Mouse (Mus musculus): ENCODE measurements around the gene Nrm. TPM values are rescaled to one million over a fixed set of nuclear protein-coding genes. Genes with fewer than 3 reads are reported as not detected.

Gene Nrm
- total RNA-seq, 2 experiments from 2014 or later, result 2.3 to 2.4 TPM

DNA sequence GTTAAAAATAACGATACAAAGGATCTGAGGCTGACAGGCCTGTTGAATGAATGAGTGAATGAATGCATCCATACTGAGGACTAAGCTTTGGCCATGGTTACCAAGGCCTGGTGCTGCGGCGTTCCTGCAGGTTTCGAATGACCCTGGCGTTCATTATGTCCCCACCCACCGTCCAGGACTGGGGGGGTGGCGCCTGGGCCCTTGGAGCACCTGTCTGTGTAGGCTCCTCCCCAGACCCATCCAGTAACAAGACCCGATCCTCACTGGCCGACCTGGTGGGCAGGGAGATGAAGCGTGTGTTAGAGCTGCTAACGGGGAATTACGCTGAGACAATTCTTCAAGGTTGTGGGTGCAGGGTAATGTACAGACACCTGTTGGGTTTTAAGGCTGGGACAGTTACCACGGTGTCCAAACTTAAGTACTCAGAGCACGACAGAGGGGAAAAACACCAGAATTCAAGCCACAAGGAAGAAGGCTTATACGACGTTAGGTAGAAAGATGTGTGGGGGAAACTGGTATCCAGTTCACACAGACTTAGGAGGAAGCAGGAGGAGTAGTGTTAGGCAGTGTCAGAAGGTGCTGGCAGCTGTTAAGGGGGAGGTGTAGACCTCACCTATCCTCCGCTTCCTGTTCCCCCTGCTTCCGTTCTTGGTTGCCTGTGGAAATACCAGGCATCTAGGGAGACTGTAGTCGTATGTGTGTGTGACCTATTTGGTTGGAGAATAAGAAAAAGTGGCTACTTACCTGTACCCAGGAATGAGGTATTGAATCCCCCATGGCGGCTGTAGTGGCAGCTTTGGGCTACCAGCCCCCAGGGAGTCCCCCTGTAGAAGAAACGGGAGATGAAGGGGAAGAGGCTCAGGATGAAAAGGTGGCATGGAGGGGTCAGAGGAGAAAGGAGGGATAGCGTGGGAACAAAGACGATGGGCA lies 36.8 kb downstream of the Nrm start:
- intact Hi-C loops (cut with DNase I), result loop anchor here (2.0 kb wide), 1 partner anchor 17 kb away; no protein-coding TSS in a partner anchor
- DNase-seq, result no peak

- DNase-seq, result no peak
- intact Hi-C loops (cut with DNase I), result no loop called here
These were observed 39.5 kb downstream of the Nrm start for GRCm38 (mm10) chr17:35900636-35901035.

GRCm38 (mm10) chr17:35903343-35903991 lies 42.3 kb downstream of the Nrm start:
- intact Hi-C loops (cut with DNase I), result no loop called here
- DNase-seq, result peak; percentile 39 to 50

DNA sequence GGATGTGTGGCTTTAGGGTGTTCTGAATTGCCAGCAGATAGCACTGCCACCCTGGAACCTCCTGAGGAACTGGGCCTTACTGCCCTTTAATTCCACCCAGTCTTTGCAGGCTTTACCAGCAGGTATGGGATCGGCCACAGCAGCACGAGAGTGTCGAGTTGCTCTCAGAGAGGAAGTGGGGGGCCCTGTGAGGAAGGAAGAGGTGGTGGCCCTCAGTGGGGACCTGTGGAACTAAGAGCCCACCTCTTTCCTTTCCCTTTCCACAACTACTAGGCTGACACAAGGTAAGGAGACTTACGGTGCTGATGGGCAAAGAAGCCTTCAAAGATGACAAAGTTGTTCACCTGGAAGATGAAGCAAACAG lies 42.9 kb downstream of the Nrm start:
- intact Hi-C loops (cut with DNase I), result no loop called here
- DNase-seq, result no peak

DNA sequence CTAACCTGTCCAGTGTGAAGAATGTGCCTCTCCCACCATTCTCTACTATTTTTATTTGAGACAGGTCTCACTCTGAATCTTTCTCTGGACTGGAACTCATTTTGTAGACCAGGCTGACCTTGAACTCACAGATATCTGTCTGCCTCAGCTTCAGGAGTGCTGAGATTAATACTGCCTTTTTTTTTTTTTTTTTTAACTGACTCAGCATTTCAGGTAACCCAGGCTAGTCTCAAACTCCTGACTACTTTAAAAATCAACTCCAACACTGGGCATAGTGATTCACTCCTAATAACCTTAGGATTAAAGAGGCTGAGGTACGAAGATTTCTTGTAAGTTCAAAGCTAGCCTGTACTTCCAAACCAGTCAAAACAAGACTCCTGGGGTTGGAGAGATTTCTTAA lies 44.5 kb downstream of the Nrm start:
- intact Hi-C loops (cut with DNase I), result no loop called here
- no peak for DNase-seq

DNA sequence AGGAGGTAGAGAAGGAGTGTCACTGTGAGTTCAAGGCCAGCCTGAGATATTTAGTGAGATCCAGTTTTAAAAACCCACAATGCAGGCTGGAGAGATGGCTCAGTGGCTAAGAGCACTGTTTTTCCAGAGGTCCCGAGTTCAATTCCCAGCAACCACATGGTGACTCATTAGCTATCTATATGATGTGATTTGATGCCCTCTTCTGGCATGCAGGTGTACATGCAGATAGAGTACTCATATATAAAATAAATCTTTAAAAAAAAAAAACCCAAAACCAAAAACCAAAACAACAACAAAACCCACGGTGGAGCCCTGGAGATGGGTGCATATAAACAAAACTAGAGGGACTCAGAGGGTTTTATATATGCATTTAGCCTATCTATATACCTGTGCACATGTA lies 46.5 kb downstream of the Nrm start:
- DNase-seq, result no peak
- intact Hi-C loops (cut with DNase I), result loop anchor here (2.0 kb wide), 1 partner anchor 27 kb away; no protein-coding TSS in a partner anchor

- intact Hi-C loops (cut with DNase I), result loop anchor here (2.0 kb wide), 1 partner anchor 29 kb away; no protein-coding TSS in a partner anchor
These were observed 48.2 kb downstream of the Nrm start for GRCm38 (mm10) chr17:35909186-35909918.

DNA sequence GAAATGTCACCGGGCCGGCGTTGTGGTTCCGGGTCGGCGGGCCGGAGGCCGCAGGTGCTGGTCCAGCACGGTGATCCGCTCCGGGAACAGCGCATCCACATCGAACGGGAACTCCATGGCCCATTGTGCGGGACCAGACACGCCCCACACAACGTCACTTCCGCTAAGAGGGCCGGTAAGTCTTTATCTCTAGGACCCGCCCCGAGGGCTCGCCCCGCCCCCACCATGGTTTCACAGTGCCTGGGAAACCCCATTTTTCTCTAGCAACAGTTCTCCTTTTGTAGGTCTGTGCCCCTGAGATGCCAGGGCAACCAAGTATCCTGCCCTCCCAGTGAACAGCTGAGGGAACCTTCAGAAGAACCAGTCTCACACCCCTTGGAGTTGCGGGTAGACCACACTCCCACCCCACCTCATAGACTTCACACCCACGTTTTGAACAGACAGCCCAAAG lies 48.8 kb downstream of the Nrm start, which contains the start of gene Atat1:
Gene Atat1, minus strand, starts transcription at position 157 of the 451 bp plus-strand sequence.
- peak; percentile 90 to 96 for DNase-seq
- intact Hi-C loops (cut with DNase I), result loop anchor here (2.0 kb wide), 1 partner anchor 29 kb away; no protein-coding TSS in a partner anchor

More at GRCm38 (mm10) chr17:35909186-35909918, 48.2 kb downstream of the Nrm start:
- no peak for DNase-seq

- DNase-seq, result no peak
- intact Hi-C loops (cut with DNase I), result loop anchor here (2.0 kb wide), 1 partner anchor 16 kb away; no protein-coding TSS in a partner anchor
These were observed 53.9 kb downstream of the Nrm start for GRCm38 (mm10) chr17:35914975-35915374.

Small RNAs within 50 kb of the gene (microRNA-seq; reads per million reads assigned to microRNA genes)
- 0 to 2.0 reads per million in 2 experiments for gene Gm28033 (ENCODE audit: borderline number of aligned reads in 2 of 2)

Other genes with a start within 250 kb of the Nrm start
- not detected for gene Gm9573, start 234.7 kb upstream of the Nrm start, total RNA-seq (2021)
- gene Mucl3, start 217.6 kb upstream of the Nrm start, total RNA-seq (2021), result not detected
- gene Vars2, start 193.7 kb upstream of the Nrm start, total RNA-seq (2021), result 10 to 100 TPM; 31.9 to 33.0 TPM
- 10 to 100 TPM; 16.9 to 17.4 TPM for gene Gtf2h4, start 187.6 kb upstream of the Nrm start, total RNA-seq (2021)
- gene Ddr1, start 156.7 kb upstream of the Nrm start, total RNA-seq (2021), result 10 to 100 TPM; 29.3 to 37.4 TPM
- gene Ier3, start 39.6 kb upstream of the Nrm start, total RNA-seq (2021), result 10 to 100 TPM; 26.8 to 43.0 TPM
- 100 to 1,000 TPM; 154 to 159 TPM for gene Flot1, start 38.1 kb upstream of the Nrm start, total RNA-seq (2021)
- 10 to 100 TPM; 87.6 to 91.6 TPM for gene Tubb5, start 23.0 kb upstream of the Nrm start, total RNA-seq (2021)
- 10 to 100 TPM; 12.2 to 14.2 TPM for gene Mdc1, start 19.8 kb upstream of the Nrm start, total RNA-seq (2021)
- gene Ppp1r18, start 4.3 kb downstream of the Nrm start, total RNA-seq (2021), result 10 to 100 TPM; 15.6 to 17.0 TPM
- gene Dhx16, start 18.5 kb downstream of the Nrm start, total RNA-seq (2021), result 10 to 100 TPM; 19.2 to 22.2 TPM
- gene 2310061I04Rik, start 36.1 kb downstream of the Nrm start, total RNA-seq (2021), result 100 to 1,000 TPM; 109 to 112 TPM
- gene Atat1, start 48.8 kb downstream of the Nrm start, total RNA-seq (2021), result 1 to 10 TPM; 6.6 to 6.8 TPM
- gene Mrps18b, start 55.1 kb downstream of the Nrm start, total RNA-seq (2021), result 10 to 100 TPM; 51.6 to 53.4 TPM
- gene Ppp1r10, start 55.1 kb downstream of the Nrm start, total RNA-seq (2021), result 10 to 100 TPM; 22.6 to 44.3 TPM
- 10 to 100 TPM; 69.8 to 73.4 TPM for gene Abcf1, start 108.4 kb downstream of the Nrm start, total RNA-seq (2021)
- 10 to 100 TPM; 28.6 to 32.7 TPM for gene Gnl1, start 118.5 kb downstream of the Nrm start, total RNA-seq (2021)
- gene Prr3, start 118.9 kb downstream of the Nrm start, total RNA-seq (2021), result 1 to 10 TPM; 3.9 to 6.3 TPM
- gene H2-T24, start 159.2 kb downstream of the Nrm start, total RNA-seq (2021), result 10 to 100 TPM in 1 of 2 experiments, 1 to 10 TPM in 1; 6.5 to 14.0 TPM
- gene H2-T23, start 171.5 kb downstream of the Nrm start, total RNA-seq (2021), result 10 to 100 TPM; 23.7 to 38.9 TPM
- 1 to 10 TPM; 9.5 to 10.0 TPM for gene H2-T22, start 181.4 kb downstream of the Nrm start, total RNA-seq (2021)
- not detected for gene Gm6034, start 181.6 kb downstream of the Nrm start, total RNA-seq (2021)
- 1 to 10 TPM; 3.4 to 4.3 TPM for gene Gm11127, start 197.1 kb downstream of the Nrm start, total RNA-seq (2021)

Measured in heart, postnatal 36 days (tissue).